Mouse (Mus musculus) cerebellum, adult 8-10 months (tissue): ENCODE measurements around the gene Depdc7.

Experiments used
- DNase-seq: peaks from one replicate; pipeline ENCODE4 v3.0.0; 2022

The Depdc7 gene

GRCm38 (mm10) chr2:104742741-104743064 lies at the start of gene Depdc7:
Depdc7 (minus strand) TSS chr2:104742878.
- peak; percentile 75 for DNase-seq

GRCm38 (mm10) chr2:104774763-104775162 lies 32.1 kb upstream of the Depdc7 start:
- DNase-seq = peak; percentile 18

DNA sequence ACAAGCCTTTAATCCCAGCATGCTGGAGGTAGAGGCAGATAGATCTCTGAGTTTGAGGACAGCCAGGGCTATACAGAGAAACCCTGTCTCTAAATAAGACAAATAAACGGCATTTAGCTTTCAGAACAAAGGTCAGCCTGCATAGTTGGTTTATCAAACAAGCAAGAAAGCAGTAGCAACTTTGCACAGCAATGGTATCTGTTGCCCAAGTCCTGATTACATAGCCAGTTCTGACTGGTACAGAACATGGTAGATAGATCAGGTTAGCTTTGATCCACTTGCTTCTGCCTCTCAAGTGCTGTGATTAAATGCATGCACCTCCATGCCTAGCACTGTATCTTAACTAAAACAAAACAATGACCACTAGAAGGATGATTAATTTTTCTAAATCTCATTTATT lies 26.0 kb upstream of the Depdc7 start:
- DNase-seq = no peak

- DNase-seq = no peak
These were observed 21.3 kb upstream of the Depdc7 start for GRCm38 (mm10) chr2:104764018-104764417.

GRCm38 (mm10) chr2:104763134-104763703 lies 20.5 kb upstream of the Depdc7 start:
- DNase-seq = no peak

- DNase-seq = no peak
These were observed 7.9 kb upstream of the Depdc7 start for GRCm38 (mm10) chr2:104750611-104751010.

- no peak for DNase-seq
These were observed 6.0 kb upstream of the Depdc7 start for GRCm38 (mm10) chr2:104748652-104749183.

DNA sequence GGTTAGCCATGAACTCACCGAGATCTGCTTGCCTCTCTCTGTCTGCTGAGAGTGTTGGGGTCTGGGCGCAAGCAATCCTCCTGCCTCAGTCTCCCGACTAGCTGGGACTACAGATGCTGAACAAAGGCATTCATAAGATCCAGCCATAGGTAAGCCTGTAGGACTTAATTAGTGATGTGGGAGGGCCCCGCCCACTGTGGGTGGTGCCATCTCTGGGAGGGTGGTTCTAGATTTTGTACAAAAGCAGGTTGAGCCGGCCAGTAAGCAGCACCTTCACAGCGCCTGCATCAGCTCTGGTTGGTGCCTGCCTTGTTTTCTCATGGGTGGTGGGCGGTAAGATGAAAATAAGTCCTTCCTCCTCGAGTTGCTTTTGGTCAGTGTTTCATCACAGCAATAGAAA lies 3.6 kb upstream of the Depdc7 start:
- no peak for DNase-seq

DNA sequence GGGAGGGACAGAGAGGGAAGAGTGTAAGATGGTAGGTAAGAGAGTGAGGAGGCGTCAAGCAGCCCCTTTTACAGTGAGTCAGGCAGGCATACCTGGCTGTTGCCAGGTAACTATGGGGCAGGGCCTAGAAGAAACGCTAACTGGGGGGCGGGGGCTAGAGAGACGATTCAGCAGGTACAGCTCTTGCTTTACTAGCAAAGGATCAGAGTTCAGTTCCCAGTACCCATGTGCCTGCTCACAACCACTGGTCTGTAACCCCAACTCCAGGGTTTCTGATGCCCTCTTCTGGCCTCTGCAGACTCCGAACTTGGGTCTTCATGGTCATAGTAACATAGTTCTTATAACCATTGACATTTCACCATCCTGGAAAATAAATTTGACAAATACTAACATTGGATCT lies 1.3 kb upstream of the Depdc7 start:
- DNase-seq = no peak

- DNase-seq = peak; percentile 5
These were observed 482 bp upstream of the Depdc7 start for GRCm38 (mm10) chr2:104743160-104743559.

DNA sequence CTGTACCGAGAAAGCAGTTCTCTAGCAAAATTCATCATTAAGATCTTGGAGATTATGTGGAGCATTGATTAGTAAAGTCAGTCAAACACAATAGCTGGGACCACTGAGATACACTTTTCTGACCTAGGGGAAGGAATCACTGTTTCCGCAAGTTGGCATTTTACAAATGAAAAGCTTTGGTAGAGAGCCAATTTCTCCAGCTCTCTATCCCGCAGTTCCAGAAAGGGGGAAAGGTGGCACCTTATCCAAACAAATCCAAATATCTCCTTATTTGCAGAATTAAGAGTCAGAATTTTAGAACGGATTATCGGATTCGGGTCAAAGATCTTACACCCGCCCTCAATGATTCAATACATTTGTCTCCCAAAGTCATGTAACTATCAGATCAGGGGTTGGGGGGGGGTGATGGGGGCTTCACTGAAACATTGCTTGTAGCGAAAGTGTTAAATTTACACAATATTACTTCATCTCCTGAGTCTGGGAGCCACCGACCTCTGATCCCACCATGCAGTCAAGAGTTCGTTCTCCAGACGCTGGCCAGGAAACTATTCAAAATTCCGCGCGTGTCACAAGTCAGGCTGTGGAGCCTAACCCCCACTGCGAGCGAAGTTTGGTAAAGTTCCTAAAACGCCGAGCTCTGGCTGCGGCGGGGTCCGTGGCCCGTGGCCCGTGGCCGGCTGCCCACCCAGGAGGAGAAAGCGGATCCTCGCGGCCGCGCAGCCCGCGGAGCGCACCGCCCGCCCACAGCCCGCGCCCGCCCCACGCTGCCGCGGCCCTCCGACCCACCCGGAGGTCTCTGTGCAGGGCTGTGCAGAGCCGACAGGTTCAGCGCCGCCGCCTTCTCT lies 560 bp downstream of the Depdc7 start:
- DNase-seq = no peak

GRCm38 (mm10) chr2:104741015-104741758 lies 1.5 kb downstream of the Depdc7 start:
- DNase-seq = no peak

- DNase-seq = no peak
These were observed 2.3 kb downstream of the Depdc7 start for GRCm38 (mm10) chr2:104740248-104740949.

DNA sequence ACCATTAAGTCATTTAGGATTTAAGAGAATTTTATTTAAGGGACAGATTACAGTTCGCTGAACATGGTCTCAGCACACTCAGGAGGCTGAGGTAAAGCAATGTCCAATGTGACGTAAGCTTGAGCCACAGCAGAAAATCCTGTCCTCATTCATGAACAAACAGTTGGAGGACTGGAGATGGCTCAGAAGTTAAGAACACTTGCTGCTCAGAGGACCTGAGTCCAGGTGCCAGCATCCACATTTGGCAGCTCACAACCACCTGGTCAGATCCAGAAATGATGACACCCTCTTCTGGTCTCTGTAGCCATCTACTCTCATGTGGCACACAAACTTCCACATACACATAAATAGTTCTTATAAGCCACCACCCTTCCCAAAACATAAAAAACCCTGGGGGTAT lies 3.0 kb downstream of the Depdc7 start:
- DNase-seq = no peak

- DNase-seq = no peak
These were observed 6.4 kb downstream of the Depdc7 start for GRCm38 (mm10) chr2:104736241-104736640.

DNA sequence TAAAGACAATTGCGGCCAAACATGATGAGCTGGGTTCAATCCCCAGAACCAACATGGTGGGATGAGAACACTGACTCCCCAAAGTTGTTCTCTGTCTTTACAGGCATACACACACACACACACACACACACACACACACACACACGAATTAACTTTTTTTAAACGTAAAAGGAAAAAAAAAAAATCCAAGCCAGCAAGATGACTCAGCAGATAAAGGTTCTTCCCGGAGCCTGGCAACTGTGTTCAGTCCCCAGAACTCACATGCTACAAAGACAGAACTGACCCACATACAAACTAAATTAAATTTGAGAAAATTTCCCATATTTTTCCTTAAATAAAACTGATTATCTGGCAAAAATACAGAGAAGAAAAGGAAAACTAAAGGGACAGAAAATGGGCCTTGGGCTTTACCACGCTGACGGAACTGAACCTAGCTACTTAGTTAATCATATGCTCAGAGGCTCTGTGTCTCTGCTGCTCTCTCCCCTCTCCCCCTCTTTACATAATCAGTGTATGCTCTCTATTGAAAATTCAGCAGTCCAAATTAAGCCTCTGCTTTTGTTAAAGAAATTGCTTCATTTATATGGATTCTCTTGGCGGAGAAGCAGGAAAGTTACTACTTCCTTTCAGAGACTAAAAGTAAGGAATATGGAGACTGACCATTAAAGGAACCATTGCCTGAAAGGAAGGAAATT lies 10.0 kb downstream of the Depdc7 start:
- no peak for DNase-seq

GRCm38 (mm10) chr2:104732033-104732444 lies 10.6 kb downstream of the Depdc7 start:
- no peak for DNase-seq

GRCm38 (mm10) chr2:104727369-104727768 lies 15.3 kb downstream of the Depdc7 start:
- no peak for DNase-seq

GRCm38 (mm10) chr2:104722021-104722420 lies 20.7 kb downstream of the Depdc7 start:
- no peak for DNase-seq

GRCm38 (mm10) chr2:104717827-104718226 lies 24.9 kb downstream of the Depdc7 start:
- DNase-seq = no peak

- no peak for DNase-seq
These were observed 25.4 kb downstream of the Depdc7 start for GRCm38 (mm10) chr2:104717231-104717735.

- DNase-seq = no peak
These were observed 26.4 kb downstream of the Depdc7 start, which contains the start of gene Pin1rt1 for GRCm38 (mm10) chr2:104716279-104716678. Pin1rt1 (minus strand) TSS chr2:104716379.
